Mouse (Mus musculus): ENCODE results near the gene Cpsf4. TPM values are rescaled to one million over a fixed set of nuclear protein-coding genes. Genes with fewer than 3 reads are reported as not detected.
"Not testable (repeated sequence)": the region's sequence is repeated elsewhere in the genome, so short reads cannot be mapped to it uniquely, and the experiment has no call there.

Cpsf4 gene
- polyA plus RNA-seq, 1 experiment from 2014 or later, result 41.1 TPM

- WGBS, result 46% methylated on average over 2 of the region's 2 CpGs
- no peaks in the 10 kb centered on the region for H3K27me3 ChIP-seq (replicated peaks; ENCODE audit: control insufficient read depth, insufficient read depth, low read length)
- ATAC-seq, result no peak
- peaks cover 4% of the 10 kb centered on the region; the same call in 1 of the 2 replicates for H3K4me1 ChIP-seq (ENCODE audit: control insufficient read depth, insufficient read depth, low read length)
- H3K36me3 ChIP-seq (ENCODE audit: control insufficient read depth, insufficient read depth, low read length), result no peaks in the 10 kb centered on the region
- H3K27ac ChIP-seq (ENCODE audit: low read length), result no peak overlapping the region
- no peak overlapping the region for H3K4me2 ChIP-seq (ENCODE audit: low read depth, low read length)
- no peak overlapping the region for H3K9ac ChIP-seq (ENCODE audit: low read depth, low read length)
- no peaks in the 10 kb centered on the region for H3K9me3 ChIP-seq (ENCODE audit: control insufficient read depth, low read length)
- H3K4me3 ChIP-seq (ENCODE audit: low read length), result no peak overlapping the region
Observed at GRCm38 (mm10) chr5:145226453-145226852, 59.4 kb downstream of the Cpsf4 start.

GRCm38 (mm10) chr5:145229283-145229682 is 62.3 kb downstream of the Cpsf4 start:
- H3K27me3 ChIP-seq (replicated peaks; ENCODE audit: control insufficient read depth, insufficient read depth, low read length); H3K9me3 ChIP-seq (ENCODE audit: control insufficient read depth, low read length); H3K9ac ChIP-seq (ENCODE audit: low read depth, low read length); H3K36me3 ChIP-seq (ENCODE audit: control insufficient read depth, insufficient read depth, low read length); ATAC-seq; H3K4me2 ChIP-seq (ENCODE audit: low read depth, low read length); H3K4me3 ChIP-seq (ENCODE audit: low read length); H3K27ac ChIP-seq (ENCODE audit: low read length): not testable (repeated sequence)
- H3K4me1 ChIP-seq (ENCODE audit: control insufficient read depth, insufficient read depth, low read length), result peaks cover 10% of the 10 kb centered on the region; the same call in 1 of the 2 replicates
- WGBS, result 82% methylated on average over 6 of the region's 6 CpGs

- peak overlapping the region; percentile 66; the same call in 1 of the 2 replicates for H3K4me2 ChIP-seq (ENCODE audit: low read depth, low read length)
- ATAC-seq, result no peak
- WGBS, result 88% methylated on average over 4 of the region's 4 CpGs
- peaks cover 10% of the 10 kb centered on the region; the same call in 1 of the 2 replicates for H3K4me1 ChIP-seq (ENCODE audit: control insufficient read depth, insufficient read depth, low read length)
- H3K27me3 ChIP-seq (replicated peaks; ENCODE audit: control insufficient read depth, insufficient read depth, low read length), result no peaks in the 10 kb centered on the region
- no peak overlapping the region for H3K4me3 ChIP-seq (ENCODE audit: low read length)
- H3K9ac ChIP-seq (ENCODE audit: low read depth, low read length), result peak overlapping the region; percentile 100
- peak overlapping the region; percentile 72 for H3K27ac ChIP-seq (ENCODE audit: low read length)
- 0 out of 2 replicates have a peak, but pooled peaks cover 10% of the 10 kb centered on the region for H3K36me3 ChIP-seq (ENCODE audit: control insufficient read depth, insufficient read depth, low read length)
- H3K9me3 ChIP-seq (ENCODE audit: control insufficient read depth, low read length), result no peaks in the 10 kb centered on the region
Observed at GRCm38 (mm10) chr5:145230641-145231040, 63.6 kb downstream of the Cpsf4 start.

GRCm38 (mm10) chr5:145231367-145231871 is 64.4 kb downstream of the Cpsf4 start, which contains the start of gene Zfp655:
TSS of gene Zfp655 (plus strand) at chr5:145231715.
- H3K36me3 ChIP-seq (ENCODE audit: control insufficient read depth, insufficient read depth, low read length), result 0 out of 2 replicates have a peak, but pooled peaks cover 10% of the 10 kb centered on the region
- H3K9me3 ChIP-seq (ENCODE audit: control insufficient read depth, low read length), result no peaks in the 10 kb centered on the region
- peak within 1 kb of the TSS; percentile 72 for H3K27ac ChIP-seq (ENCODE audit: low read length)
- no peaks in the 10 kb centered on the region for H3K27me3 ChIP-seq (replicated peaks; ENCODE audit: control insufficient read depth, insufficient read depth, low read length)
- peak within 1 kb of the TSS; percentile 97 for H3K4me3 ChIP-seq (ENCODE audit: low read length)
- peak within 1 kb of the TSS; percentile 66 for H3K4me2 ChIP-seq (ENCODE audit: low read depth, low read length)
- H3K4me1 ChIP-seq (ENCODE audit: control insufficient read depth, insufficient read depth, low read length), result peaks cover 10% of the 10 kb centered on the region; the same call in 1 of the 2 replicates
- ATAC-seq, result peak; percentile 98
- WGBS, result under 1% methylated on average over 42 of the region's 42 CpGs
- H3K9ac ChIP-seq (ENCODE audit: low read depth, low read length), result peak within 1 kb of the TSS; percentile 100

Other genes with a start within 250 kb of the Cpsf4 start
- gene Smurf1, start 201.4 kb upstream of the Cpsf4 start, polyA plus RNA-seq (2015; fragmentation: Nextera tagmentation; extraction: Ambion mirVana), result 3.5 and 5.0 TPM in 2 replicates
- gene Gm4871, start 134.5 kb upstream of the Cpsf4 start, polyA plus RNA-seq (2015; fragmentation: Nextera tagmentation; extraction: Ambion mirVana), result not detected in 2 replicates
- not detected in 2 replicates for gene 1700018F24Rik, start 124.2 kb upstream of the Cpsf4 start, polyA plus RNA-seq (2015; fragmentation: Nextera tagmentation; extraction: Ambion mirVana)
- 138 and 141 TPM in 2 replicates for gene Arpc1a, start 83.4 kb upstream of the Cpsf4 start, polyA plus RNA-seq (2015; fragmentation: Nextera tagmentation; extraction: Ambion mirVana)
- gene Kpna7, start 83.2 kb upstream of the Cpsf4 start, polyA plus RNA-seq (2015; fragmentation: Nextera tagmentation; extraction: Ambion mirVana), result 0.34 and 0.40 TPM in 2 replicates
- 701 and 703 TPM in 2 replicates for gene Arpc1b, start 53.0 kb upstream of the Cpsf4 start, polyA plus RNA-seq (2015; fragmentation: Nextera tagmentation; extraction: Ambion mirVana)
- gene Pdap1, start 27.0 kb upstream of the Cpsf4 start, polyA plus RNA-seq (2015; fragmentation: Nextera tagmentation; extraction: Ambion mirVana), result 62.7 and 66.6 TPM in 2 replicates
- gene Bud31, start 26.9 kb upstream of the Cpsf4 start, polyA plus RNA-seq (2015; fragmentation: Nextera tagmentation; extraction: Ambion mirVana), result 166 and 178 TPM in 2 replicates
- gene Ptcd1, start 105 bp upstream of the Cpsf4 start, polyA plus RNA-seq (2015; fragmentation: Nextera tagmentation; extraction: Ambion mirVana), result 14.7 and 15.8 TPM in 2 replicates
- gene Atp5j2, start 24.8 kb downstream of the Cpsf4 start, polyA plus RNA-seq (2015; fragmentation: Nextera tagmentation; extraction: Ambion mirVana), result 956 and 964 TPM in 2 replicates
- gene Zkscan14, start 34.7 kb downstream of the Cpsf4 start, polyA plus RNA-seq (2015; fragmentation: Nextera tagmentation; extraction: Ambion mirVana), result 8.2 and 8.4 TPM in 2 replicates
- gene Zkscan5, start 37.3 kb downstream of the Cpsf4 start, polyA plus RNA-seq (2015; fragmentation: Nextera tagmentation; extraction: Ambion mirVana), result 7.1 and 8.4 TPM in 2 replicates
- gene Zfp655, start 64.5 kb downstream of the Cpsf4 start, polyA plus RNA-seq (2015; fragmentation: Nextera tagmentation; extraction: Ambion mirVana), result 36.7 and 38.9 TPM in 2 replicates
- gene Zscan25, start 113.3 kb downstream of the Cpsf4 start, polyA plus RNA-seq (2015; fragmentation: Nextera tagmentation; extraction: Ambion mirVana), result 0.49 and 0.66 TPM in 2 replicates
- not detected in 2 replicates for gene Cyp3a57, start 178.1 kb downstream of the Cpsf4 start, polyA plus RNA-seq (2015; fragmentation: Nextera tagmentation; extraction: Ambion mirVana)

All from intestine, embryonic 16.5 days (tissue).